Mouse (Mus musculus): Measurements from ENCODE around the gene Ugt1a1. TPM values are rescaled to one million over a fixed set of nuclear protein-coding genes. Genes with fewer than 3 reads are reported as not detected.

The Ugt1a1 gene
- polyA plus RNA-seq, 1 experiment from 2014 or later: not detected

- no peak overlapping the region for H3K4me2 ChIP-seq
- H3K9me3 ChIP-seq (replicated peaks): no peaks in the 10 kb centered on the region
- H3K27me3 ChIP-seq (replicated peaks): no peaks in the 10 kb centered on the region
- peaks cover 91% of the 10 kb centered on the region for H3K36me3 ChIP-seq
- no peak overlapping the region for H3K9ac ChIP-seq
- H3K4me1 ChIP-seq: peaks cover 39% of the 10 kb centered on the region
- H3K27ac ChIP-seq: no peak overlapping the region
- WGBS (ENCODE audit: insufficient replicate concordance): 84% methylated on average over 5 of the region's 5 CpGs
- ATAC-seq: no peak
- no peak overlapping the region for H3K4me3 ChIP-seq
Measured at GRCm38 (mm10) chr1:88263778-88264177, 52.0 kb downstream of the Ugt1a1 start.

DNA sequence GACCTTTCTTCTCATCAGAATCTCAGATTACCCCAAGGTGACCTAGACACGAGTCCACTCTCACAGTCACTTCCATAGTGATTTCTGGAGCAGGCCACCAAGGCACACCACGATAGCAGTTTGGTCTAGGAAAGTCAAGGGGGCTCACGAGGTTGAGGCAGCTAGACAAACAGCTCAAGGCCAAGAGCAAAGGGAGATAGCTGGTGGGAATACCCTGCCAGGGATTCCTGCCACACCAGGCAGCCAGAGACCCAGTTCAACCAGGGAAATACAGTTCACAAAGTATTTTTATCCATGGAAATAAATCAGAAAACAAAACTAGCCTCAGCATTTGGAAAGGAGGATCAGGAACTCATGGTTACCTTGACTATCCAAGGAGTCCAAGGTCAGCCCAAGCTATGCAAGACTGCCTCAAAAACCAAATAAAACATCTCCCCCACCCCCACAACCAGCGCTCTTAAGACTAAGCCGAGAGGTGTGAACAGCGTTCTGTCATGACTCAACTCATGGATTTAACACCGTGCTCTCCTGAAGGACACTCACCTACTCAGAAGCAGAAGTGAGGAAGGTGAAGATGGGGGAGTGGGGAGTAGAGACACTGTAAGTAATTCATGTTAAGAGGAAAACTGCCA is 52.6 kb downstream of the Ugt1a1 start:
- peaks cover 36% of the 10 kb centered on the region for H3K4me1 ChIP-seq
- H3K27ac ChIP-seq: no peak overlapping the region
- H3K9ac ChIP-seq: no peak overlapping the region
- no peak overlapping the region for H3K4me2 ChIP-seq
- no peaks in the 10 kb centered on the region for H3K27me3 ChIP-seq (replicated peaks)
- no peak for ATAC-seq
- 84% methylated on average over 7 of the region's 7 CpGs for WGBS (ENCODE audit: insufficient replicate concordance)
- no peak overlapping the region for H3K4me3 ChIP-seq
- H3K36me3 ChIP-seq: peaks cover 97% of the 10 kb centered on the region
- H3K9me3 ChIP-seq (replicated peaks): no peaks in the 10 kb centered on the region

DNA sequence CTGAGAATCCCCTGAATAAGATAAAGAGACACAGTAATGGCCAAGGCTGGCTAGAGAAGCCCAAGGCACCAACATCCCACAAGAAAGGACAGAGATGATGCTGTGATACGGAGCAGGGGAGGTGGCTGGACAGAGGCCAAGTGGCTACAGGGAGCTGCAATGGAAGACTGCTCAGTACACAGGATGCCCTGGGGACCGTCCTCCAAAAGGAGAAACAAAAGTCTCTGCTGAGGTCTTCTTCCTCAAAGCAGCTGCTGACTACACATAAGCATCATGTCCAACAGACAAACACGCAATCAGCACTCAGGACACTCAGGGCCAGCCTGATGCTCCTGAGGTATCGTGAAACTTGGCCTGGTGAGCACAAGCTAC is 53.1 kb downstream of the Ugt1a1 start:
- no peaks in the 10 kb centered on the region for H3K9me3 ChIP-seq (replicated peaks)
- ATAC-seq: no peak
- H3K9ac ChIP-seq: no peak overlapping the region
- H3K4me1 ChIP-seq: peaks cover 31% of the 10 kb centered on the region
- no peak overlapping the region for H3K4me2 ChIP-seq
- peaks cover 100% of the 10 kb centered on the region for H3K36me3 ChIP-seq
- 74% methylated on average over 4 of the region's 4 CpGs for WGBS (ENCODE audit: insufficient replicate concordance)
- H3K4me3 ChIP-seq: no peak overlapping the region
- H3K27ac ChIP-seq: no peak overlapping the region
- no peaks in the 10 kb centered on the region for H3K27me3 ChIP-seq (replicated peaks)

DNA sequence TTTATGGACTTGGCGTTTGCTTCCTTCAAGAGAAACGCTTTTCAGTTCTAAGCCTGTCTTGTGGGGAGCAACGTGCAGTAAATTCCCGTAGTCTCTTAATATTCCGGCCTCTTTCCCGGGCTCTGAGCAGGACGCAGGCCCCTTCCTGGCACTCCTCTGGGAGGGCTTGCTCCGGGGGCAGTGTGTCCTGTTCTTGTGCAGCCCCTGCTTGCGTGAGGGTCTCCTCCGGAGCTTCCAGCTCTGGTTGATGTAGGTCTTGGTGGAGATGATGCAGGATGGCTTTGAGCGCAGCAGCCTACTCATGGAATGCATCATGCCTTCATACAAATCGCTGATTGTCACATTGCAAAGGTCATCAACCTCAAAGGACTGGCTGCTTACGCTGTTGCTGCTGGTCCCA is 54.4 kb downstream of the Ugt1a1 start:
- Histone ChIP-seq H3K36me3 (peaks cover 96% of the 10 kb centered on the region), H3K9me3 (replicated peaks) (no peaks in the 10 kb centered on the region), H3K27me3 (replicated peaks) (no peaks in the 10 kb centered on the region), H3K4me2 (no peak overlapping the region), H3K4me3 (no peak overlapping the region), H3K27ac (no peak overlapping the region), H3K9ac (no peak overlapping the region), H3K4me1 (peaks cover 18% of the 10 kb centered on the region)
- ATAC-seq: no peak
- 82% methylated on average over 13 of the region's 13 CpGs for WGBS (ENCODE audit: insufficient replicate concordance)

DNA sequence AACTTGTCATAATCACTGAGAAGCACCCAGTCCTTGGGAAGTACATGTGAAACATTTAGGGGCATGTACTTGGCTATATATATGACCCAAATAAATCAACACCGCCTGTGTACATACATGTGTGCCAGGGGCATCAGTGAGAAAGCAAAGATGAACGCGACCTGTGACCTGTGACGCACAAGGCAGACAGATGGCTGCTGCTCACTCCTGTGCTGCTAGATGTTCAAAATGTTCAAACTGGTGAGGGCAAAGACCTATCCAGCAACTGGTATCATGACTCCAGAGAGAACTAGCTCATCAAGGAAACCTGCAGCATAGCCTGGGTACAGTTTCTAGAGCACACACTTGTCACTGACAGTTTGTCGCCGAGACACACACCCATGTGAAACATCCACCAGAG is 55.7 kb downstream of the Ugt1a1 start:
- H3K27ac ChIP-seq: no peak overlapping the region
- no peak overlapping the region for H3K9ac ChIP-seq
- H3K4me1 ChIP-seq: peaks cover 5% of the 10 kb centered on the region
- H3K9me3 ChIP-seq (replicated peaks): no peaks in the 10 kb centered on the region
- WGBS (ENCODE audit: insufficient replicate concordance): 90% methylated on average over 6 of the region's 6 CpGs
- peaks cover 96% of the 10 kb centered on the region for H3K36me3 ChIP-seq
- no peak overlapping the region for H3K4me3 ChIP-seq
- no peak overlapping the region for H3K4me2 ChIP-seq
- no peak for ATAC-seq
- H3K27me3 ChIP-seq (replicated peaks): no peaks in the 10 kb centered on the region

DNA sequence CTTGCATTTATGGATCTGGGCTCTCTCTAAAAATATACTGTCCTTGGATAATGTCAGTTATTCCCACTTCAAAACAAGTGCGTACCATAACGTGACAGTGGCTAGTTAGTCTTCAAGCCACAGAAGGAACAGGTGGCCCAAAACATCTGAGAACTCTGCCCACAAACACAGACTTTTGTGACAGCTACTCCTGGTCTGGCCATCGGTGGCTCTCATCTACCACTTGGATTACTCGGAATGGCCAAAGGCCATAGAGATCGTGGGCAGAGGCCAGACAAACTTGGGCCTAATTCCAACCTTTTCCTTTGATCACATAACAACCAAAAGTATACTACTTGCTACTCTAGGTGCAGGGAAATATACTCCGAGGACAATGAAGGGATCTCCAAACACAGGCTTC is 56.3 kb downstream of the Ugt1a1 start:
- no peaks in the 10 kb centered on the region for H3K27me3 ChIP-seq (replicated peaks)
- no peaks in the 10 kb centered on the region for H3K9me3 ChIP-seq (replicated peaks)
- H3K4me2 ChIP-seq: no peak overlapping the region
- H3K9ac ChIP-seq: no peak overlapping the region
- H3K27ac ChIP-seq: no peak overlapping the region
- H3K4me3 ChIP-seq: no peak overlapping the region
- WGBS (ENCODE audit: insufficient replicate concordance): 80% methylated on average over 6 of the region's 6 CpGs
- no peaks in the 10 kb centered on the region for H3K4me1 ChIP-seq
- no peak for ATAC-seq
- peaks cover 96% of the 10 kb centered on the region for H3K36me3 ChIP-seq

Other genes with a start within 250 kb of the Ugt1a1 start
- 13.3 and 13.4 TPM in 2 replicates for gene Usp40, start 203.4 kb upstream of the Ugt1a1 start, polyA plus RNA-seq (2016; fragmentation: Nextera tagmentation; extraction: Ambion mirVana)
- not detected in 2 replicates for gene Ugt1a10, start 156.6 kb upstream of the Ugt1a1 start, polyA plus RNA-seq (2016; fragmentation: Nextera tagmentation; extraction: Ambion mirVana)
- 0.10 and 0.14 TPM in 2 replicates for gene Ugt1a9, start 141.2 kb upstream of the Ugt1a1 start, polyA plus RNA-seq (2016; fragmentation: Nextera tagmentation; extraction: Ambion mirVana)
- not detected in 2 replicates for gene Ugt1a8, start 124.1 kb upstream of the Ugt1a1 start, polyA plus RNA-seq (2016; fragmentation: Nextera tagmentation; extraction: Ambion mirVana)
- 1.1 and 1.2 TPM in 2 replicates for gene Ugt1a7c, start 116.9 kb upstream of the Ugt1a1 start, polyA plus RNA-seq (2016; fragmentation: Nextera tagmentation; extraction: Ambion mirVana)
- gene Ugt1a6b, start 108.7 kb upstream of the Ugt1a1 start, polyA plus RNA-seq (2016; fragmentation: Nextera tagmentation; extraction: Ambion mirVana): 0.42 and 0.67 TPM in 2 replicates
- 1.3 and 2.1 TPM in 2 replicates for gene Ugt1a6a, start 77.2 kb upstream of the Ugt1a1 start, polyA plus RNA-seq (2016; fragmentation: Nextera tagmentation; extraction: Ambion mirVana)
- gene Ugt1a5, start 45.9 kb upstream of the Ugt1a1 start, polyA plus RNA-seq (2016; fragmentation: Nextera tagmentation; extraction: Ambion mirVana): not detected in 2 replicates
- gene Ugt1a2, start 11.4 kb upstream of the Ugt1a1 start, polyA plus RNA-seq (2016; fragmentation: Nextera tagmentation; extraction: Ambion mirVana): not detected in 2 replicates
- gene Dnajb3, start 6.2 kb upstream of the Ugt1a1 start, polyA plus RNA-seq (2016; fragmentation: Nextera tagmentation; extraction: Ambion mirVana): 11.9 and 13.8 TPM in 2 replicates
- gene Mroh2a, start 15.0 kb downstream of the Ugt1a1 start, polyA plus RNA-seq (2016; fragmentation: Nextera tagmentation; extraction: Ambion mirVana): 0.46 and 0.61 TPM in 2 replicates
- gene Hjurp, start 65.7 kb downstream of the Ugt1a1 start, polyA plus RNA-seq (2016; fragmentation: Nextera tagmentation; extraction: Ambion mirVana): 104 and 106 TPM in 2 replicates
- not detected in 2 replicates for gene Trpm8, start 65.7 kb downstream of the Ugt1a1 start, polyA plus RNA-seq (2016; fragmentation: Nextera tagmentation; extraction: Ambion mirVana)
- gene Spp2, start 195.0 kb downstream of the Ugt1a1 start, polyA plus RNA-seq (2016; fragmentation: Nextera tagmentation; extraction: Ambion mirVana): 105 and 113 TPM in 2 replicates